Mouse (Mus musculus) CH12.LX (cell line): ENCODE results near the gene Olfr1029.
"Not testable (repeated sequence)": the region's sequence is repeated elsewhere in the genome, so short reads cannot be mapped to it uniquely, and the experiment has no call there.

ENCODE experiments used
- MAFK ChIP-seq: IDR thresholded peaks from 2 replicates; pipeline ENCODE4 v1.6.1; 2011; ENCODE audit warnings: low read length, improper control_type of control experiment; ENCODE audit not compliant: insufficient replicate concordance
- MEF2A ChIP-seq: IDR thresholded peaks from 2 replicates; pipeline ENCODE4 v1.6.1; 2014; ENCODE audit warnings: low read depth, mild to moderate bottlenecking, inconsistent platforms, low read length, improper control_type of control experiment, borderline replicate concordance
- POLR2A ChIP-seq: IDR thresholded peaks from 2 replicates; pipeline ENCODE4 v1.6.1; 2011; ENCODE audit warnings: low read depth, mild to moderate bottlenecking, improper control_type of control experiment, low read length

GRCm38 (mm10) chr2:86020406-86020805 lies 46.7 kb downstream of the Olfr1029 start, which contains the start of gene Olfr1033:
- TF ChIP-seq POLR2A, MAFK, MEF2A: not testable (repeated sequence)
